25 mouse cellular contexts compared by ENCODE assay signal in genomic region chr8:84297029-84297785, GRCm38 (mm10).
A peak's percentile ranks its signal among the peaks of the same experiment; 100 is the strongest.
DNase-seq lines count a peak whose midpoint lies in the region; ATAC-seq and TF ChIP-seq lines count a peak whose summit lies in the region.
"Had no signal": no experiment of that assay in that cellular context is flagged by ENCODE, and none has a peak within 500 bp of the region (broad histone marks: within the 10 kb centered on the region; RNA-seq: fewer than 3 reads in every experiment).

No protein-coding gene starts in this region.

- peak; percentile 59; the same call in 1 of the 2 replicates for ATAC-seq in frontal cortex, adult (ENCODE audit: low TSS enrichment)
- ATAC-seq: CD4-positive, CD25-positive, alpha-beta regulatory T cell, adult 4 months; forebrain, embryonic 13.5 days; forebrain, embryonic 15.5 days; forebrain, postnatal 0 days had no signal

- H3K9me3 ChIP-seq in E14TG2a.4 (ENCODE audit: low read length): no peaks in the 10 kb centered on the region
- H3K9me3 ChIP-seq: embryonic facial prominence, embryonic 15.5 days; forebrain, embryonic 15.5 days had no signal

- no peaks in the 10 kb centered on the region for H3K27me3 ChIP-seq in E14TG2a.4 (ENCODE audit: insufficient read depth, low read length)
- H3K27me3 ChIP-seq: embryonic facial prominence, embryonic 15.5 days; forebrain, embryonic 13.5 days; forebrain, embryonic 15.5 days had no signal

- DNase-seq in frontal cortex, postnatal 25 days (ENCODE audit: low spot score in 2 of 2): no peak
- DNase-seq in ES-CJ7 (ENCODE audit: low read depth, low spot score): peak; percentile 83
- peak; percentile 56 for DNase-seq in ZHBTc4 (ENCODE audit: low read depth, low spot score)
- DNase-seq in ovary, postnatal 36 days (ENCODE audit: low spot score): no peak
- no peak for DNase-seq in lung, postnatal 36 days
- DNase-seq in c-Kit-positive CD71-positive TER-119-positive erythroid progenitor cells, embryonic 14.5 days (ENCODE audit: low spot score): no peak
- DNase-seq: adrenal gland, adult 2 months; adrenal gland, postnatal 14 days; adrenal gland, postnatal 36 days; B cell, adult 2 months; cerebellum, adult 11-12 months; cerebellum, adult 2 months; cerebellum, adult 9-10 months; cerebellum, postnatal 10 days; cerebellum, postnatal 25 days; embryo, embryonic 11 days; forebrain, postnatal 0 days had no signal

- H3K4me1 ChIP-seq in E14TG2a.4 (replicated peaks; ENCODE audit: low read depth, low read length): peaks cover 40% of the 10 kb centered on the region
- H3K4me1 ChIP-seq: embryonic facial prominence, embryonic 13.5 days; embryonic facial prominence, embryonic 15.5 days; forebrain, embryonic 13.5 days; forebrain, embryonic 15.5 days had no signal

- H3K4me3 ChIP-seq in E14TG2a.4 (replicated peaks; ENCODE audit: low read length): 0 out of 2 replicates have a peak overlapping the region, but pooled peaks have one; percentile 17
- H3K4me3 ChIP-seq: embryonic facial prominence, embryonic 13.5 days; embryonic facial prominence, embryonic 15.5 days; erythroblast, embryonic 14.5 days; forebrain, embryonic 13.5 days; forebrain, embryonic 15.5 days had no signal

- no peaks in the 10 kb centered on the region for H3K36me3 ChIP-seq in E14TG2a.4 (ENCODE audit: insufficient read depth, low read length)
- H3K36me3 ChIP-seq: embryonic facial prominence, embryonic 13.5 days; embryonic facial prominence, embryonic 15.5 days; forebrain, embryonic 15.5 days had no signal

- TF ChIP-seq CTCF in E14TG2a.4 (conservative IDR thresholded peaks at IDR 0.05; ENCODE audit: low read length): no peak

Comparison
In these comparisons a context has a peak if more than half of its experiments do, and no peak if none do; other contexts are left out.
1. DNase-seq: peak in ES-CJ7 (single experiment) and ZHBTc4 (single experiment); none in frontal cortex, postnatal 25 days (0 of 2), ovary, postnatal 36 days (single experiment), lung, postnatal 36 days (single experiment) and c-Kit-positive CD71-positive TER-119-positive erythroid progenitor cells, embryonic 14.5 days (single experiment).